Mouse (Mus musculus) adrenal gland, postnatal 4 days (tissue): Measurements from ENCODE around the gene Lhx4. TPM values are rescaled to one million over a fixed set of nuclear protein-coding genes. Genes with fewer than 3 reads are reported as not detected.

ENCODE experiments used
- DNase-seq, 2 experiments: peaks; one replicate each; pipeline ENCODE4 v3.0.0; 2021 to 2022; ENCODE audit warnings: low spot score in 2 of 2, mixed read lengths in 2 of 2
- long read RNA-seq, 2 experiments: library from polyadenylated mRNA; stranded (forward); transcript quantifications; one replicate each; pipeline ENCODE4 v2.0.0; 2021
- total RNA-seq, 2 experiments: library from RNA; stranded (reverse); gene quantifications; 2 replicates each; pipeline ENCODE4 v1.2.3; 2021

Gene Lhx4
- under 1 TPM; 0.06 TPM for total RNA-seq
- long read RNA-seq, experiment 1: 0 reads
- long read RNA-seq, experiment 2: 0 reads

DNA sequence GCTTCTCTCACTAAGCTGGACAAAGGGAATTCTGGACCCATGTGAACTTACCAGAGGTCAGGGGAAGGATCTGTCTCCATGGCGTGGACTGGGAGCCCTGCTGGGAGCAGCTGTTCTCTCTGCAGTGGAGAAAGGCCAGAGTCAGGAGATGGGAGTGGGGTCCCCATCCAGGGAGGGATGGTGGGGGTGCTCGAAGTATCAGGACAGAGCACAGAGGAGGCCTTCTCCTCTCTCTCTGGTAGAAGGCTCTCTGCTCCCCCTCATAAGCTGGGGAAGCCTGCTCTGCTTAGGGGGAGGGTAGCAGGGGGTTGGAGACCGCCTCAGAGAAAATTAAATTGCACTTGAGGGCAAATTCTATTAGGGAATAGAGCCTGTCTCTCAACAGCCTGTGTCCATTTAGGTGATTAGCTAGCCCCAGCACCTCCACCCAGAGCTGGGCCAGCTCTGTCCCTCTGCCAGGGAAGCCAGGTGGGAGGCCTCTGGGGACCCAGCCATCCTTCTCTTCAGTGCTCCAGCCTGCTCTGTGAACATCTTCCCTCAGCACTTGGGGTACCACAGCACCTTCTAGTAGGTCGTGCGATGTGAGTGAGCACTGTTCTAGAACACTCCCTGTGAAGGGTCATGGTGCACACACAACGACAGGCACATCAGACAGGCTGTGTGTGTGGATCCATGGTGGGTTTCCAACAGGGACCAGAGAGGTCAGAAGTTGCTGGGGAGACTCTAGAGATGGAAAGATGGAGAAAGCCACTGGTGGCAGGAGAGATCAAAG lies at the start of gene Lhx4:
Lhx4 (minus strand) TSS at position 201 of the 772 bp plus-strand sequence.
- no peak for DNase-seq

GRCm38 (mm10) chr1:155798000-155798399 lies 46.5 kb upstream of the Lhx4 start:
- DNase-seq: no peak

DNA sequence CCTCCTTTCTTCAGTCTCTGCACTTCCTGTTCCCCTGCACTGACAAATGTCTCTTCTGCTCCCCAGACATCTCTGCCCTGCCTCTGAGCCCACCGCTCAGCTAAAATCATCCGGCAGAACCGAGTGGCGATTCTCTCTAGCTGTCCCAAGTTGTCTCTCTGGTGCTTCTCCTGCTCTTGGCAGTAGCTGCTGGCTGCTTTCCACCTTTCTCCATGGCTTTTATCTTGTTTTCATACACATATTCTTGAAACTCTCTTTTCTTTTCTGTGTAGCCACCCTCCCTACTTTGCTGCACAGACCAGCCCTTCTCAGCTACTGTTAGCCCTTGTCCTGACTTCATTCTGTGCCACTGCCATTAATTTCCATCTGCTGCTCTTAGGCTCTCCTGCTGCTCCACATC lies 45.9 kb upstream of the Lhx4 start:
- no peak for DNase-seq

GRCm38 (mm10) chr1:155796757-155797405 lies 45.4 kb upstream of the Lhx4 start:
- DNase-seq: no peak

DNA sequence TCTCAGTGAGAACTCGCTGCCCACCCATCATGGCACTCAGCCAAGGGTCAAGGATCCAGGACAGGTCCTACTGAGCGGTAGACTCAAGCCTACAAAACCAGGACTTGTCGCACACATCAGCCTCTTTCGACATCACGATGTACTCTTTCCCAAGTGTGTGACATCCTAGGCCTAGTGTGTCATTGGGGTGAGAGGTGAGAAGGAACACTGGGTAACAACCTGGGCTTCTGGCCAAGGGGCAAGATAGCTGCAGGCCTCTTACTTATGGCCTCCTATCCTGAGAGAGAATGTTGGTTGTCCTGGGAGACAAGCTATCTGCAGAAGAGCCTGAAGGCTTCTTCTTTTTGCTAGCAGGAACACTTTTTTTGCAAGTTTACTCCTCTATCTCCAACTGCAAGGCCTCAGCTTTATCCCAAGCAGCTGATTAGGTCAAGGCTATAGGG lies 44.3 kb upstream of the Lhx4 start:
- peak in 1 of 2 experiments; percentile 22 for DNase-seq

- DNase-seq: no peak
Measured at GRCm38 (mm10) chr1:155794855-155795254, 43.4 kb upstream of the Lhx4 start.

DNA sequence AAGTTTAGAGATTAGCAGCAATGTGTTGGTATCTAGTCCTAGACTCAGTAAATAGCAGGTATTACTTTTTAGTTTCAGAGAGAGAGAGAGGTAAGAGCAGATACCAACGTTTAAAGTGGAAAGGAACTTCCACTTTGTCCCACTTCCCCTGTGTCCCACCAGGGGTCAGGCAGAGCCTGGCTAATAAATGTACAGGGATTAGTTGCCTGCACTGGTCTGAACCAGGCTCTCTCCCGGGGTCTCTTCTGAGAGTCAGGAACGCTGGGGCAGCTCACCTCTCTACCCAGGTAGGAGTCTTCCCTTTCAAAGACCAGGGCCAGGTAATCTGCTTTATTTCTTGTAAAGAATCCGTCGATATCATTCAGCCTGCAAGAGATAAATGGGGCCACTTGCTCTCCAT lies 40.4 kb upstream of the Lhx4 start:
- DNase-seq: no peak

DNA sequence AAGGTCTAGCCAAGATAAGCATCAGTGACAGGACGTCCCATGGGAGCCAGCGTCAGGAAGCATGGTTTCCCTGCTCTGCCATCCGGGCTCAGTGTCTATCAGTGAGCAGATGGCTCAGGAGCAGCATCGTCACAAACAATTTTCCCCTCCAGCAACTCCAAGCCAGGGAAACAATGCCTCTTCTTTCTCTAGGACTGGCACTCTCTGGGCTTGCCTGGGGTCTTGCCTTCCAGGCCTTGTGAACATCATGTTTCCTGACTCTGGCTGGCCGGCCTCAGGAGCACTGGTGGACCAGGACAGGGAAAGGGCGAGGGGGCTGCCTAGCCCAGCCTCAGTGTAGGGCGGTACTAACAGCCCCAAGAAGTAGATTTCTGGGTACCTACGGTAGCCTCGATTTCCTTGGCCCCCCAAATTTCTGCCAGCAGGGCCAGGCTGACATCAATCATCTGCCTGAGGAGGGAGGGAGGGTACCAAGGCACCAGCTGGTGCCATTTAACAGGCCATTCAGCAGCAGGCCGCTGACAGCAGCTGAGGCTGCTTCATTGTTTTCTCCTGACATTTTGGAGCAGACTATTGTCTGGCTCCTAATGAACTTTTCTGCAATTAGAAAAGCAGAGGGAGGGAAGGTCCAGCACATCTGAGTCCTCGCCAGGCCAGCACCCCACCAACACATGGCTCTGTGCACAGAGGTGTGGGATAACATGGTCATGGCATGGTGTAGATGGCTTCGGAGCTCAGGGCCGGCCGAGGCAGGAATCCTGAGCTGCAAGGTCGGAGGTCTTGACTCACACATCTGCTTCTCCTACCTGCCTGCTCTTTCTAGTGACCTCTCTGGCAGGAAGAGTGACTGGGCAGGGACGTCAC lies 38.9 kb upstream of the Lhx4 start:
- DNase-seq: no peak

DNA sequence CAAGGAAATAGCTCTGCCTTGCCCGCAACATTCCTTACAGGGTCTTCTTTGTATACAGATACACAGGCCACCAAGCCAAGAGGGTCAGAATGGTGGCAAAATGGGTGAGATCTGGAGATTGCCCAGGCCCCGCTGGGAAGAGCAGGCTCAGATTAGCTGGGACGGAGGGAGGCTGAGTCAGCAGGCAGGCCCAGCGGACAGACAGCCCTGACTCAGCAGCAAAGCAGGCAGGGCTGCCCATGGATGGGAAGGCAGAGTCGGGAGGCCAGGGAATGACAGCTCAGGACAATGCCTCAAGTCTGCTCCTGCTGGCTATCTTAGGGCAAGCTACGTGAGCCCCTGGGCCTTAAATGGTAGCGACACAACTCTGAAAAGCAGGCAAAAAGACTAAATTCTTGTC lies 34.4 kb upstream of the Lhx4 start:
- no peak for DNase-seq

DNA sequence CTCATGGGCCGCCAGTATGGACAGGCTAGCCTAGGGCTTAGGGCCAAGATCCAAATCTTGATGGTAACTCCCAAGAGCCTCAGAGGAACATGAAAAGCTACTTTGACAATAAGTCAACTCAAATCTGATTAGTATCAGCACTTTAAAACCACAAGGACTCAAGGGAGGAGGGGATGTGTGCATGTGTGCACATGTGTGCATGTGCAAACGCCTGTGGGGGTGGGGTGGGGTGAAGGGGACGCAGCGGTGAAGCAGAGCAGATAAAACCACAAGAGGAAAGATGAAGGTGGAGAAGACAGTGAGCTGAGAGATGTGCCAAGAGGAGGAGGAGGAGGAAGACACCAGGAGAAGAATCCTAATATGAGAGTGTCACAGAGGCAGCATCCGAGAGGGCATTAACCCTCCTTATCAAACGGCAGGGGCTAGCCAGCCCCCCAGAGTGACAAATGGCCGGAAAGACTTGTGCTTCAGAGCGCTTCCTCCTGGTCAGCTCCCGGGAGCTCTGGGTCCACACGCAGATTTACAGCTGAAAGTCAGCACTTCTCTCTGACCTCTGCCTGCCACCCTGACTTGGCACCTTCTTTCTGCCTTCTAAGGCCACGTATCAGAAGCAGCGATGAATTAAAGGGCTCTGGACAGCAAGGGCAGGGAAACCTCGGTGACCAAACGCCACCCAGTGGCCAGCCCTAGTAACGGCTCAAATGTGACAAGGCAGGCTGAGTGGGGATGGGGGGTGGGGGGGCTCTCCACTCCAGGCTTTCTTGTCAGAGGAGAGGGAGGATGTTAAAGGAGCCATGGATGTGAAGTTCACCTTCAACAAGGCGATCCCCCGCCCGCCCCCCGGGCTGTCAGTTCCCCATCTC lies 33.1 kb upstream of the Lhx4 start:
- DNase-seq: peak in 1 of 2 experiments; percentile 30

GRCm38 (mm10) chr1:155782382-155782781 lies 30.9 kb upstream of the Lhx4 start:
- DNase-seq: no peak

DNA sequence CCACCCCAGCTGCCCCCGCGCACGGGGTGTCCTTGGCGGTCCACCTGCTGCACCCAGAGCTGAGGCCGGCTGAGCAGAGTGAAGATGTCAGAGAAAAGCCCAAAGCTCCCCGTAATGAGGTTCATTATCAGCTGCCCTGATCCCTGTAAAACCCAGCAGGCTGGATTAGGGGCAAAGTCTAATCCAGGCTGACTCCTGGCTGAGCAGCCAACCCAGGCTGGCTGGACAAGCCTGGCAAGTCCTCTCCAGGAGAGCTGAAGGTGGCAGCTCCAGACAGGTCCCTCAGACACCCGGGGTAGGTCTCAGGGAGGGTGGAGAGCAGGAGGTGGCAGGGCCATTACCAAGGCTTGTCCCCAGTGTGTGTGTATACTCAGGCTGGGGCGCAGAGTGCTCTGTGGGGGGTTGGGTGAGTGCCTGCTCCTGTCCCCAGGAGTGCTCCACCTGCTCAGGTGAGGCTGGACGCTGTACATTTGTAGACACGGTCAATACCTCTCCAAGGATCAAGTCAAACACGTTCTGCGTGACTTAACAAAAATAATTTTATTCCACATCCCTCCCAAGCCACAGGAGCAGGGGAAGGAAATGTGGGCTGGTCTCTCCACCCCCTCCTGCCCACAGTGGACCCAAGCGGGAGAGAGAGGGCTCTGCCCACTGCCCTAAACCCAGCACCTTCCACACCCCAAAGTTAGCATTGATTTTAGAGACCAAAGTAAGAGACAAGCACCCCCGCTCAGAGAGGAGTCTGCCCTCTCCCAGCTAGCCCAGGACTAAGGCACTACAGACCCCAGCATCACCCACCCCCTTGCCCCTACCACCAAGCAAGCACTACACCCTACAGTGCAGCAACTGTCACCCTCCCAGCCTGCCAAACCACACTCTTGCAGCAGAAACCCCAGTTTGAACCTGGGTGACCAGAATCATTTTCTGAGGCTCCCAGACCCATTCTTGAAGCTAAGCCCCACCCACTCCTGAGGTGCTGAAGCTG lies 26.4 kb upstream of the Lhx4 start:
- DNase-seq: no peak

- no peak for DNase-seq
Measured at GRCm38 (mm10) chr1:155759167-155759566, 7.7 kb upstream of the Lhx4 start.

DNA sequence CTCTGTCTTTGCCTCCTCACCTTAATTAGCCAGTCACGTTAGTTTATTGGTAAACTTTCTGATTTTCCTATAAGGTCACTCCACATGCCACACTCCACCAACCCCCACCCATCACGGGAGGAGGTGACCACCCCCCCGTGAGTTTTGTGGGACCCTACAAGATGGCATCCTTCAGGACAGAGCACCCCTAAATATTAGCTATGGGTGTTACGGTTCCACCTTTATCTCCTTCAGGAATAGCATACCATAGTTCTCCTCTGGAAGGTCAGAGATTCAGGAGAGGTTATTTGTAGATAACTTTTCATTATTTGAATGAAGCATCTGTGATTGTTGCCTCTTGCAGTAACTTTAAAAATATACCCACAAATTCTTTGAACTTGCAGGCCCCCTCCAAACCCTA lies 7.2 kb upstream of the Lhx4 start:
- no peak for DNase-seq

GRCm38 (mm10) chr1:155757621-155758020 lies 6.1 kb upstream of the Lhx4 start:
- DNase-seq: no peak

DNA sequence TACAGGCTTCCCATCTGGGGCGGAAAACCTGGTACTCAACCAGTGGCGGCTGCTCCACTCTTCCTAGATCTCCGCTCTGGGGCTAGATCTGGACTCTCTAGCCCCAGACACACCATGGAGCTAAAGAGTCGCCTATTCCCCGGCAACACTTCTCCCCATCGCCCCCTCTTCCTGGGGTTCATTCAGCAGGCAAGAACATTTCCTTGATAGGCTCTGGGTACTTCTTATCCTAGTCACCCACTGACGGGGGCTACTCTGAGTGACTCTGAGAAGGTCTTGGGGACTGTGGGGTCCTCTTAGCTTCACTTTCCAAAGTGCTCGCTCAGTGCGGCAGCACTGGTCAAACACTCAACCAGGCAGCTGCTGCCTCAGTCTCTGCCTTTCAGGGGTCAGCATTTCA lies 1.9 kb upstream of the Lhx4 start:
- DNase-seq: no peak

DNA sequence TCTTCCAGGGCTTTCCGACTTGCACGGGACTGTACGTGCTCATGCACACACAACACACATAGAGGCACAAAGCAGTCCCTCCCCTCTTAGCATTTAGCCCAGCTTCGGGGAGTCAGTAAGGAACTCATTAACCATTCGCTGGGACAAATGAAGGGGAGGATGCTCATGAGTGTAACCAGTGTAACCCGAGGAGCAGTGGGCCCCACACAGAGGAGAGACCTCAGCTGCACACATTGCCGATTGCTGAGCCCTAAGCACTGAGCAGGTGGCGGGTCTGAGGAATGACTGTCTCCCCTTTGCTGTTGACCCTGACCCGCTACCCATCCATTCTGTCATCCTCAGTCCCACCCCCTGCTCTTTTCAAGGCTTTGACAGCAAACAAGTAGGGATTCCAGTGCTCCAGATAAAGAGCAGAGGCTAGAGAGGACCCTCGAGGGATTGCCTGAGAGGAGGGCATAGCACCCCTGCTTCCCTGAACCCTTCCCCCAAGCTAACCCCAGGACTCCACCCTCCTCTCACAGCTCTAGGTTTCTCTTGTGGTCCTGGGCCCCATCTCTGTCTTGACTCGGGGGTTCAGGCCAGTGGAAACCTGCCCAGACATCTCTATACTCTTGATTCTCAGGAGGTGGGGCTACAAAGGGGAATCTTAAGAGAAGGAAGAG lies 836 bp downstream of the Lhx4 start:
- DNase-seq: no peak

GRCm38 (mm10) chr1:155747911-155748310 lies 3.6 kb downstream of the Lhx4 start:
- DNase-seq: no peak

DNA sequence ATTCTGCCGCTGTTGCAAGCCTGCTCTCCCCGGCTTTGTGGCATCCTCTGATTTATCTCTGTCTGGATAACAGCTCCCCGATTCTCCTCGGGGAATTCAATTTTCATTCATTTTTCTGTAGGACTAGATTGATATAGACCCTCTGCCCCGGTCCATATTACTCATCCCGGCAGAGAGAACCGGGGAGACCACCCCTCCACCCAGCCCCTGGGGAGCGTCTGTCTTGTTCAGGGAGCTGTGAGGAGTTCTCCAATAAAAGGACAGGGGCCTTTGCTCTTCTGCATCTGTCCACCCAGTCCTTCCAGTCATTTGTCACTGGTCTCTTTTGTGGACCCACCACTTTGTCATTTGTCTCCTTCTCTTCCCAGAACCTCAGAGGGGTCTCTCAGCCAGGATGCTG lies 4.5 kb downstream of the Lhx4 start:
- DNase-seq: no peak
